Mouse (Mus musculus) small intestine, adult 2 months (tissue): ENCODE data around the gene Rbms3.

ENCODE experiments used
- CTCF ChIP-seq: fragments of 200-500 bp; IDR thresholded peaks from 2 replicates; pipeline ENCODE4 v1.5.1; 2012; ENCODE audit warnings: low read depth, mild to moderate bottlenecking, control low read depth, inconsistent platforms, low read length, moderate library complexity, mixed read lengths; ENCODE audit not compliant: insufficient replicate concordance, insufficient read length; ENCODE audit errors: extremely low read depth
- POLR2A ChIP-seq: fragments of 200-500 bp; IDR thresholded peaks from 2 replicates; pipeline ENCODE4 v1.6.1; 2012; ENCODE audit warnings: low read depth, mild to moderate bottlenecking, control low read depth, inconsistent platforms, low read length, moderate library complexity

DNA sequence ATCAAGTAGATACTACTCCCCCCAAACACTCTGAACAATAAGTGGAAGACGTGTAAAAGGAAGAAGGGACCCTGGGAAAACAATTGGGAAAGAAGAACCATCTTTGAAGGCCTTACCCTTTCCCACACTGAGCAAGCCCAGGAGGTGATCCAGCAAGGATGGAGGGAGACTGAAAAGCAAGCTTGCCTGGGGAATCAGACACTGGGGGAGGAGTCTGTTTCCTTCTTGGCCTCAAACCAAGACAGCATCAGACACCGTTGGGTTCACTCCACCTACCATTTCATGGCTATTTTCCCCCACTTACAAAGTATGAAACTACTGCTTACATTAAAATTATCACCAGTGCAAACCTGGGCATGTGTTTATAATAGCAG lies 587.7 kb downstream of the Rbms3 start:
- TF ChIP-seq POLR2A, result no peak
- no peak for TF ChIP-seq CTCF
